ENCODE assay signal across 9 mouse cellular contexts in genomic region chr7:80781444-80782120, GRCm38 (mm10). TPM values are rescaled to one million over a fixed set of nuclear protein-coding genes. Genes with fewer than 3 reads are reported as not detected.
DNase-seq lines count a peak whose midpoint lies in the region; ATAC-seq and TF ChIP-seq lines count a peak whose summit lies in the region.
"Had no signal": no experiment of that assay in that cellular context is flagged by ENCODE, and none has a peak within 500 bp of the region (broad histone marks: within the 10 kb centered on the region; RNA-seq: fewer than 3 reads in every experiment).

No protein-coding gene starts in this region.

- no peaks in the 10 kb centered on the region for H3K27me3 ChIP-seq in hindbrain, postnatal 0 days (ENCODE audit: insufficient read depth, low read length)
- H3K27me3 ChIP-seq in hindbrain, embryonic 16.5 days (replicated peaks; ENCODE audit: control insufficient read depth, insufficient read depth, low read length) = no peaks in the 10 kb centered on the region
- H3K27me3 ChIP-seq: neural tube, embryonic 12.5 days had no signal

- H3K27ac ChIP-seq in hindbrain, postnatal 0 days = no peak overlapping the region
- no peak overlapping the region for H3K27ac ChIP-seq in hindbrain, embryonic 16.5 days (ENCODE audit: low read depth, low read length)
- H3K27ac ChIP-seq: neural tube, embryonic 12.5 days had no signal

- H3K36me3 ChIP-seq in hindbrain, postnatal 0 days (ENCODE audit: insufficient read depth, low read length) = no peaks in the 10 kb centered on the region
- no peaks in the 10 kb centered on the region for H3K36me3 ChIP-seq in hindbrain, embryonic 16.5 days (ENCODE audit: control insufficient read depth, insufficient read depth, low read length)
- H3K36me3 ChIP-seq: neural tube, embryonic 12.5 days had no signal

- no peaks in the 10 kb centered on the region for H3K9me3 ChIP-seq in hindbrain, postnatal 0 days (ENCODE audit: low read length)
- H3K9me3 ChIP-seq in hindbrain, embryonic 16.5 days (ENCODE audit: control insufficient read depth, low read length) = no peaks in the 10 kb centered on the region
- H3K9me3 ChIP-seq: neural tube, embryonic 12.5 days had no signal

- H3K9ac ChIP-seq in hindbrain, postnatal 0 days (replicated peaks; ENCODE audit: low read length) = no peak overlapping the region
- H3K9ac ChIP-seq in hindbrain, embryonic 16.5 days (ENCODE audit: low read depth, low read length) = no peak overlapping the region
- H3K9ac ChIP-seq: neural tube, embryonic 12.5 days had no signal

- no peak for ATAC-seq in hindbrain, postnatal 0 days
- ATAC-seq in hindbrain, embryonic 16.5 days = no peak

- TF ChIP-seq CTCF in hindbrain, postnatal 0 days (IDR thresholded peaks at IDR 0.05; ENCODE audit: low read depth) = no peak

- 60% methylated on average over 9 of the region's 9 CpGs for WGBS in hindbrain, postnatal 0 days
- WGBS in hindbrain, embryonic 16.5 days = 73% methylated on average over 9 of the region's 9 CpGs

- H3K4me3 ChIP-seq in hindbrain, postnatal 0 days (ENCODE audit: low read length) = no peak overlapping the region
- H3K4me3 ChIP-seq in hindbrain, embryonic 16.5 days (ENCODE audit: low read length) = no peak overlapping the region
- H3K4me3 ChIP-seq: neural tube, embryonic 12.5 days had no signal

- peak; percentile 51 for DNase-seq in urinary bladder, postnatal 14 days (ENCODE audit: low spot score)
- DNase-seq in urinary bladder, adult 2 months (ENCODE audit: low spot score) = no peak
- DNase-seq in heart, adult 8-10 months (ENCODE audit: low spot score) = peak; percentile 72
- DNase-seq in kidney, postnatal 14 days = peak; percentile 48
- peak; percentile 59 for DNase-seq in testis, postnatal 14 days (ENCODE audit: low spot score)
- no peak for DNase-seq in hindbrain, postnatal 0 days (ENCODE audit: low spot score)
- no peak for DNase-seq in layer of hippocampus, adult 9-10 months (ENCODE audit: low spot score)

- H3K4me1 ChIP-seq in hindbrain, postnatal 0 days (ENCODE audit: insufficient read depth, low read length) = no peaks in the 10 kb centered on the region
- no peaks in the 10 kb centered on the region; the same call in 1 of the 2 replicates for H3K4me1 ChIP-seq in hindbrain, embryonic 16.5 days (ENCODE audit: control insufficient read depth, insufficient read depth, low read depth, low read length)
- H3K4me1 ChIP-seq: neural tube, embryonic 12.5 days had no signal

- H3K4me2 ChIP-seq in hindbrain, postnatal 0 days (ENCODE audit: low read depth, low read length) = no peak overlapping the region
- H3K4me2 ChIP-seq in hindbrain, embryonic 16.5 days (ENCODE audit: low read length) = no peak overlapping the region
- H3K4me2 ChIP-seq: neural tube, embryonic 12.5 days had no signal

RNA-seq across cellular contexts. Expression of gene Iqgap1, which starts 44.2 kb away (rescaled TPM):
- polyA plus RNA-seq in urinary bladder, adult 2 months (2012; rRNA removed) = 51.7 and 64.7 TPM in 2 replicates
- 10 to 100 TPM; 28.6 to 38.3 (median 31.5) TPM for total RNA-seq in heart, adult 8-10 months (2022)
- 23.5 and 29.4 TPM in 2 replicates for total RNA-seq in hindbrain, postnatal 0 days (2014; rRNA removed)
- 15.7 and 16.6 TPM in 2 replicates for polyA plus RNA-seq in hindbrain, postnatal 0 days (2015; fragmentation: Nextera tagmentation; extraction: Ambion mirVana)
- 19.2 and 20.7 TPM in 2 replicates for polyA plus RNA-seq in hindbrain, embryonic 16.5 days (2015; fragmentation: Nextera tagmentation; extraction: Ambion mirVana)

Comparison
In these comparisons a context has a peak if more than half of its experiments do, and no peak if none do; other contexts are left out.
1. DNase-seq: peak in urinary bladder, postnatal 14 days (single experiment), heart, adult 8-10 months (single experiment), kidney, postnatal 14 days (single experiment) and testis, postnatal 14 days (single experiment); none in urinary bladder, adult 2 months (single experiment), hindbrain, postnatal 0 days (single experiment) and layer of hippocampus, adult 9-10 months (single experiment).